Mouse (Mus musculus) kidney, postnatal 36 days (tissue): Measurements from ENCODE around the gene Gm11937.

ENCODE experiments used
- DNase-seq, 2 experiments: peaks; one replicate each; pipeline ENCODE4 v3.0.0; 2021 to 2022; ENCODE audit warnings: mixed read lengths in 2 of 2

The Gm11937 gene

DNA sequence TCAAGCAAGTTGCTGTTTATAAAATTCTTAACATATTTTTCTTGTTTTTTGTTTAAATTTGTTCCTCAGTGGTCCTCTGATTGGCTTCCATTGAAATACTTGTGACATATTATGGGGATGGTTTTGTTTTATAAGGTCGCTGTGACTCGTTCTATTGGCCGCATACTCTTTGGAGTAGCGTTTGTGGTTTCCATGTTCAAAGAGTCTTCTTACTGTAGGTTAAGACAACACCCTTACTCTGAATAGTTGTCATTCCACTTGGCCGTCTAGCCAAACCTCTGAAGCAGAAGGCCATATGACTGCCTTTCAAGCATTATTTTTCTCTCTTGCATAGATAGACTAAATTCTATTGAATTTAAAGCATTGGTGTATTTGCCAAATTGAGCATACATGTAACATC is 28.9 kb downstream of the Gm11937 start:
- DNase-seq, result no peak

- no peak for DNase-seq
These were observed 29.4 kb downstream of the Gm11937 start, which contains the start of gene Krtap1-5 for GRCm38 (mm10) chr11:99580636-99581035. Krtap1-5 (minus strand) TSS chr11:99581016.

DNA sequence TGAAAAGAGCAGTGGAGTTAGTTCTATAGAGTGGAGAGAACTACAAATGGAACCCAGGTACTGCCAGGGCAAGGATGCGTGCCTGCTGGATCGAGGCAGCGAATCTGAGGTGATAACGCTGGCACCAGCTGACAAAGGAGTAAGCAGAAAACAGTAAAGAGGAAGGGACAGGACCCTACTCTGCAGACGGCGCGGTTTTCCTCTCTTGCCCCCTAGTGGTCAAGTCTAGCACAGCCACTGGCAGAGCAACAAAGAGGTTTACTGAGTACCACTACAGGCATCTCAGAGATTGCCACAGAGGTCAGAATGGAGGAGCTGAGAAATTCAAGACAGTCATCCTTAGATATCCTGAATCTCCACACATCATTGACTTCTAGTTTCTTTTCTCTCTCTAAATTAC is 35.9 kb downstream of the Gm11937 start:
- DNase-seq, result peak; percentile 46 to 80

- no peak for DNase-seq
These were observed 36.8 kb downstream of the Gm11937 start for GRCm38 (mm10) chr11:99573164-99573563.

DNA sequence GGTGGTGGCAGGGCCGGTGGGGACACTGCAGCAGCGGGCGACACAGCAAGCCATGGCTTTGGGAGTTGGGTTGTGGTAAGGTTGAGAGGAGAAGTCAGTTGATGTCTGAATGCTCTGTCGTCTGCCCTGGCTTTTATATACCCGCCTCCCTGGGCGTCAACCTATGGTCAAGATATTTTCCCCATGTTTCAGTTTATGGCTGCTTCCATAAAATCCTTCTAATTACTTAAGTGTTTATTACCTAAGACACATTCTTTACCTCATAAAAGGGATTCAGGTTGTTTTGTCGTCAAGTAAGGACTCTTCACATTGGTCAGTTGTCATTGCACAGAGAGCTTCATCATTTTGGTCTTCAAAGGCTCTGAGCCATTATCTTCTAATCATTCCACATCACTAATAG is 43.5 kb downstream of the Gm11937 start, which contains the start of gene Krtap3-1:
TSS of gene Krtap3-1 (minus strand) at position 101 of the 400 bp plus-strand sequence.
- no peak for DNase-seq

- no peak for DNase-seq
These were observed 47.4 kb downstream of the Gm11937 start for GRCm38 (mm10) chr11:99562580-99562979.
